Mouse (Mus musculus) spleen, embryonic (tissue): ENCODE results near the gene Cdk5.

Experiments used
- CTCF ChIA-PET: fragments of 350-600 bp; sonication (Branson Sonifier 250); formaldehyde crosslinking; loops from one replicate; lab custom pipeline; 2022; lab: Charles Lee

Gene Cdk5

DNA sequence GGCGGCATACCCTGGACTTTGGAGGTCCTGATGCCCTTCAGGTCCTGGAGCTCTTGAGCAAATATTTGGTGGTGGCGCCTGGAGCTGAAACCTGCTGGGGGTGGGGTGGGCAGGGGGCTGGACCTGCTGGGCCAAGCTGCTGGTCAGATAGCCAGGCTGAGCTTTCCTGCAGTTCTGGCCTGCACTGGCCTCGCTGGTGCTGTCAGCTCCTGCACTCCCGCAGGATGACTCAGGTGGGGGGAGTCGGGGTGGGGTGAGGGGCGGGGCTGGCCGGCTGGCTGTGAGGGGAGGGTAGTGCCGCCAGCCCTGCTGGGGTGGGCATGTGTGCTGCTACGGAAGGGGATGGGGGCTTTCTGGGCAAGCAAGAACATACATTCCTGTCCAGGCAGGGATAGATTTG is 5.3 kb upstream of the Cdk5 start:
- CTCF ChIA-PET = no interaction called here

DNA sequence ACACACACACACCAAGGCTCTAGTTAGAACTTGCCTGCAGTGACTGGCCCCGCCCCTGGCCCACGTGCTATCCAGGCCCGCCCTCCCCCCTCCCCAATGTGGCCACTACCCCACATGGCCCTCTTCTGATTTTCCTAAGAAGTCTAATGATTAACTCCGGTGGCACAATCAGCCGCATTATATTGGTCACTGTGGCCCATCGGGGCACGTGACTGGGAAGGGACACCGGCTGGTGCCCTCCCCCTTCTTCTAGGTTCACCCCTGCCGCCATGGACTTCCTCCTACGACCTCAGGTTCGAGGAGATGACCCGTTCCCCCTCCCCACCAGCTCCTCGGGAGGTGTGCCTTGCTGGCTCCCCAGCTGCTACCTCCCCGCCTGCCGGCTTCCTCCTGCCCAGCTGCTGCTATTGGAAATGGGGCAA is 4.7 kb upstream of the Cdk5 start:
- CTCF ChIA-PET = no interaction called here

DNA sequence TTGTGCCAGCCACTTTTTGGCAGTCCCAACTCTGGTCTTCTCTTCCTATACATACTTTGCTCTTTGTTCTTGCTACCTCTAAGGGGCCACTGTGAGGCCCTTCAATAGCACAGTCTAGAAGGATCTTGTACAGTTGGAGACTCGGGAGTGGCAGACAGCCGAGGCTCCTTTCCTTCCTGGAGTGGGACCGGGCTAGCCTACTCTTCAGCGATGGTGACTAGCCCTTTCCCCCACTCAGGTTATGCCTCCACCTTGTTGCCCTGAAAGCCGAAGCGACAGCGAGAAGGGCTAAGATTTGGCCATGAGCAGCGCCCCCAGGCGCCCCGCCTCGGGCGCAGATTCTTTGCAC is 3.9 kb upstream of the Cdk5 start:
- CTCF ChIA-PET = no interaction called here

DNA sequence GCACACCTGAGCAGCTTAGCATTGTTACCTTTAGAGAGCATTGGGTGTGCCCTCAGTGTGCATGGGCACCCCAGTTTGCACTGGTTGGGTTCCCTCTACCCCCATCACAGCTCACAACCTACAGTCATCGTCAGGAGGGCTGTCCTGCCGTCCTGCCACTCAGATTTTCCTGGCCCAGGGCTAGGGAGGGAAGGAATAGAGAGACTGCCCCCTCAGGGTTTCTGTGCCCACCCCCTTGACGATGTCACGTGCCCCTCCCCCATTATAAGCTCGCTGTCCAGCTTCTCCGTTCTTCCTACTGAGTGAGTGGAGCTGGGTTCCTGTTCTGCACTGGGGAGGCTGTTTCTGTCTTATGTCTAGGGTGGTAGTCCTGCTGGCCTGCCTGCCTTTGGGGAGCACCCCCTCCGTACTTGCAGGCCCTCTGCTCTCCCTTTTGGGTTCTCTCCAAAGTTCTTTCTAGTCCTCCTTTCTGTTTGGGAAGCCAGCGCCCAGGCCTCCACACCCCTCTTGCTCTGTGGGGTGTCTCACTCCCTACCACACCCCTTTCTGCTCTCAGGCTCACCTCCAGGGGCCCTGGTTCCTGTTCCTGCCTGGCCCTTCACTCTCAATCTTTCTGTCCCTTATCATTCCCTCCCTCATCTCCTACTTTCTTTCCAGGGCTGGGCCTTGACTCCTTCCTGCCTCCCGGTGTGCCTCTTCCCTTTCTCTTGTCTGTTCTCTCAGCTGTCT is 3.4 kb upstream of the Cdk5 start:
- CTCF ChIA-PET = interaction anchor here (0.5 kb wide), 1 partner anchor 49 kb away, joined by 3 read pairs; no protein-coding TSS in a partner anchor

DNA sequence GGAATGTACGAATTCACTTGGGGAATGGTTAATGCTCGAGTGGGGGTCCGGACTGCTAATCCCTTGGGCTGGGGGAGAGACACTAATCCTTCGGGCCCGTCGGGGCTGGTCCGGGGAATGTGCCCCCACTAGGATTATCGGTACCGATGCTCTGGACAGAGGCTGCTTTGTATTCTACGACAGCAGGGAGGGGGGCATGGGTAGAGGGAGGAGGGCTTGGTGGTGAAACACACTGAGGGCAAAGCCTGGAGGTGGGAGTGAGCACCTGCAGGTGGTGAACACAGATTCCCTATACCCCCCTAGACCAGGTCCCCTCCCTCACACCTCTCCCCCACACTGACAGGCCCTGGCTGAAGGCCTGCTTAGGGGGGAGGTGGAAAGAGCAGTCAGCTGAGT is 2.7 kb upstream of the Cdk5 start:
- CTCF ChIA-PET = interaction anchor here (0.5 to 0.7 kb wide), 2 partner anchors 22 to 50 kb away, joined by 3 read pairs; partner anchors contain the start of gene Tmub1

- CTCF ChIA-PET = interaction anchor here (0.7 to 0.8 kb wide), 2 partner anchors 9 to 22 kb away, joined by 3 read pairs; partner anchors contain the start of gene Tmub1
Observed at GRCm38 (mm10) chr5:24425421-24426036, 2.2 kb upstream of the Cdk5 start.

- CTCF ChIA-PET = interaction anchor here (0.8 kb wide), 1 partner anchor 8 kb away, joined by 3 read pairs; no protein-coding TSS in a partner anchor
Observed at GRCm38 (mm10) chr5:24424861-24425411, 1.6 kb upstream of the Cdk5 start.

DNA sequence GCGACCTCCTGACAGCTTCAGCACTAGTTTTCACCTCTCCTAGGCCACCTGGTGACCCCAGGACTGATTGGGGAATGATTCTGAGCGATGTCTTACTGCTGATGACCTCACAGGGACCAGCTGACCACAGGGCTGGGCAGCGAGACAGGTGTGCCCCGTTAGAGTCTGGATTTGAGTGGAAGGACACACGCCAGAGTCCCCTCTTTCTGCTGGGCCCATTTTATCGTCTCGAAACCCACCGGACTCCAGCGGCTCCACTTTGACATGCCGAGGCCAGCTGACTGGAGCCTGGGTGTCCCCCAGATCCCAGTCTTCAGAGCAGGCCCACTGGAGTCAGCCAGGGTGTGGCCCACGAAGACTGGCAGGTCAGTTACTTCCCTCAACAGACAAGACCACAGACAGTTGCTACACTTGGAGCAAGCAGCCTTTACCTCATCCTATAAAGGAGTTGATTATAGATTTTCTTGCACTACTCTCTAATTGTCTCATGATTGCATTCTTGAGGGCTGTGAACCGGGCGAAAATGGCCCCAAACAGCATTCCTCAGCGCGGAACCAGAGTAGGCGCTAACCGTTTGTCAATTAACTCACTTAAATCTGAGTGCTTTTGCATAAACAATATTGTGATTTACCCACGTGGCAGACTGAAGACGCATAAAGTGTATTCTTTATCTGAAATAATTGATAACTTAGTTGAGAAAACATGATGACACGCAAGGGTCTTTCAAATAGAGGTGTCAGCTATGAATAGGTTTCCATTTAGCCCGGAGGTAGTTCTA is 863 bp upstream of the Cdk5 start:
- CTCF ChIA-PET = no interaction called here

- CTCF ChIA-PET = interaction anchor here (0.8 kb wide), 1 partner anchor 14 kb away, joined by 3 read pairs; no protein-coding TSS in a partner anchor
Observed at GRCm38 (mm10) chr5:24420381-24420780, 2.9 kb downstream of the Cdk5 start.

DNA sequence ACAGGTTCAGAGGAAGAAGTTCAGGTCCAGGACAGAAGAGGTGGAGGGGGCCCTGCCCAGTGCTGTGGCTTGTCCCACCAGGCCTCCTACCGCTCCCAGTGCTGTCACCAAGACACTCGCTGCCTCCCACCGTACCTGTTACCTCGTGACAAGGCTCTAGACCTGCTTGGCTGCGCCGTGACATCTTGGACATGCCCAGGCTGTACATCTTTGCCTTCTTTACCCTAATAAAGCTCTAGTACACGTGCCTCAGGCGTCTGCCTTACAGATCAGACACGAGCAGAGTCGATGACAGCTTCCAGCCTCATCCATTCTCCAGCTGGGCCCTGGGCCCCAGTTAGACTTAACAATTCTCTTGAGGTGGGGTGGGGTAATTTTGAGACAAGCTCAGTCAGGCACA is 5.7 kb downstream of the Cdk5 start:
- CTCF ChIA-PET = no interaction called here

DNA sequence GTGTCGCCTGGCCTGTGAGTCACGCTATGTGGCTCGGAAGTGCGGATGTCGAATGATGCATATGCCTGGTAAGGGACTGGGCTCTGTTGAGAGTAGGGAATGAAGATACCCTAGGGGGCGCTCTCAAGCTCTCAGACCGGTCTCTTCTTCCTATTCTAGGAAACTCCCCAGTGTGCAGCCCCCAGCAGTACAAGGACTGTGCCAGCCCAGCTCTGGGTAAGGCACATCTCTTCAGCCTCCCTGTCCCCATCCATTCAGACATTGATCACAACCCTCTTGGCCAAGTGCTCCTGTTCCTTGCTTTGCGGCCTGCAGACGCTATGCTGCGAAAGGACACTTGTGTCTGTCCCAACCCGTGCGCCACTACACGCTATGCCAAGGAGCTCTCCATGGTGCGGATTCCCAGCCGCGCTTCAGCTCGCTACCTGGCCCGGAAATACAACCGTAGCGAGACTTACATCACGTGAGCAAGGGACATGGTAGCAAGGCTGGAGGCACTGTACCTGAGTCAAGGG is 7.1 kb downstream of the Cdk5 start:
- CTCF ChIA-PET = interaction anchor here (0.5 to 1.1 kb wide), 3 partner anchors 9 to 884 kb away, joined by 3 to 12 read pairs (median 3); no protein-coding TSS in a partner anchor

DNA sequence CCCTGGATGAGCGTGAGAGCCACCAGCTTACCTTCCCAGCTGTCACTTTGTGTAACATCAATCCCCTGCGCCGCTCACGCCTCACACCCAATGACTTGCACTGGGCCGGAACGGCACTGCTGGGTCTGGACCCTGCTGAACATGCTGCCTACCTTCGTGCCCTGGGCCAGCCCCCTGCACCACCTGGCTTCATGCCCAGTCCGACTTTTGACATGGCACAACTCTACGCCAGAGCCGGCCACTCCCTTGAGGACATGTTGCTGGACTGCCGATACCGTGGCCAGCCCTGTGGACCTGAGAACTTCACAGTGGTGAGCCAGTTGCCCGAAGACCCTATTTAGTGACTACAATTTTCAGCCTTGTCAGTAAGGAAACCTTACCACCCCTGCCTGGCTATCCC is 9.4 kb downstream of the Cdk5 start:
- CTCF ChIA-PET = interaction anchor here (0.5 kb wide), 1 partner anchor 40 kb away, joined by 3 read pairs; no protein-coding TSS in a partner anchor

GRCm38 (mm10) chr5:24413042-24413693 is 10.2 kb downstream of the Cdk5 start, which contains the start of gene Asic3:
Asic3 (plus strand) TSS chr5:24413392.
- CTCF ChIA-PET = no interaction called here

- CTCF ChIA-PET = no interaction called here
Observed at GRCm38 (mm10) chr5:24412063-24412462, 11.3 kb downstream of the Cdk5 start.

- CTCF ChIA-PET = no interaction called here
Observed at GRCm38 (mm10) chr5:24409466-24409865, 13.9 kb downstream of the Cdk5 start.

DNA sequence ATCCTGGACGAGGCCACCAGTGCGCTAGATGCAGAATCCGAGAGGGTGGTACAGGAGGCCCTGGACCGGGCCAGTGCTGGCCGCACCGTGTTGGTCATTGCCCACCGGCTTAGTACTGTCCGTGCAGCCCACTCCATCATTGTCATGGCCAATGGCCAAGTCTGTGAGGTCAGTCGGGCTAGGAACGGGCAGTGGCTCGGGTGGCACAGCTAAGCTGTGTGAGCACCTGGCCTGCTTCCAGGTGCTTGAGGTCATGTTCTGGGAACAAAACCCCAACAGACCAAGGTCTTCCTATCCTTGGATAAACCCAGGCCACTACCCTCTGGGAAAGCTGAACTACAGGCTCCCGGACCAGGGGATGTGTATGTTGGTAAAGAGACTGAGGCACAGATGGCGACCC is 14.7 kb downstream of the Cdk5 start:
- CTCF ChIA-PET = no interaction called here

- CTCF ChIA-PET = no interaction called here
Observed at GRCm38 (mm10) chr5:24405389-24405876, 17.9 kb downstream of the Cdk5 start.

DNA sequence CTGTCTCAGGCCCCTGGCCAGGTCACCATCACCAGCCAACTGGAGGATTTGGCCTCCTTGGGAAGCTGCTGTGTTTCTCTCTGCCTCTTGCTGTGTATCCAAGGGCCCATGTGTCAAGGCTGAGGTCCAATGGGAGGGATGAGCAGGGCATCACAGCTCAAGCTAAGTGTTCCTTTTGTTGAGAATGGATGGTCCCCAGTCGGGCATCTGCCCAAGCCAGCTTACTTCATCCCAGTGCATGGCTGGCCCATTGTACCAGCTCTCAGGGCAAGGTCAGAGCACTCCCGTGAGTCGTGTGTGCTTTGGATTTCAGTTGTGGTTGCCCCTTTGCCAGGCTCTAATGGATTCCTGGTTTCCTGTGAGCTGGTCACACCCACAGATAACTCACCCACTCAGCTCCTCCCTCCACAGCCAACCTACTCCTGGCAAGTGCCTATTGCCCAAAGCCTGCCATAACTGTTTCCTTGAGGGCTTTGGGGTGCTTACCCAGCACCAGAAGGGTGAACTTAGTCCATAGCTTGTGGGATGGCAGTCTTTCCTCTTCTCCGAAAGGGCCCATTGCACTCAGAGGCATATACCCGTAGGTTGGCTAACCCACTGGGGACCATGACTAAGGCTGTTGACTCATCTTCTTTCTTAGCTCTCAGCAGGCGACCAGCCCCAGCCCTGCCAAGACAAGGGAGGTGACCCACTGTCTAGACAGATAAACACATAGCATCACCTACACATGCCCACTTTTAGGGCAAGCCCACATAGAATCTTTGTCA is 18.6 kb downstream of the Cdk5 start:
- CTCF ChIA-PET = no interaction called here

- CTCF ChIA-PET = no interaction called here
Observed at GRCm38 (mm10) chr5:24401969-24402368, 21.4 kb downstream of the Cdk5 start.
